Mouse (Mus musculus) megakaryocyte, embryonic 14.5 days (primary cell): ENCODE results near the gene Kcnmb3.

Experiments
- FLI1 ChIP-seq: IDR thresholded peaks from 2 replicates; pipeline ENCODE4 v1.6.1; 2012; ENCODE audit warnings: low read length, inconsistent platforms, mixed read lengths
- GATA1 ChIP-seq: IDR thresholded peaks from 3 replicates; pipeline ENCODE4 v1.6.1; 2012; ENCODE audit warnings: mixed read lengths, low read length, inconsistent platforms, borderline replicate concordance

GRCm38 (mm10) chr3:32529303-32529898, 37.4 kb upstream of the Kcnmb3 start, which contains the start of gene Mfn1:
- TF ChIP-seq GATA1, result no peak
- peak; percentile 69 for TF ChIP-seq FLI1
